Mouse (Mus musculus): ENCODE data around the gene Sh3bp1.
A peak's percentile ranks its signal among the peaks of the same experiment; 100 is the strongest.

The Sh3bp1 gene

DNA sequence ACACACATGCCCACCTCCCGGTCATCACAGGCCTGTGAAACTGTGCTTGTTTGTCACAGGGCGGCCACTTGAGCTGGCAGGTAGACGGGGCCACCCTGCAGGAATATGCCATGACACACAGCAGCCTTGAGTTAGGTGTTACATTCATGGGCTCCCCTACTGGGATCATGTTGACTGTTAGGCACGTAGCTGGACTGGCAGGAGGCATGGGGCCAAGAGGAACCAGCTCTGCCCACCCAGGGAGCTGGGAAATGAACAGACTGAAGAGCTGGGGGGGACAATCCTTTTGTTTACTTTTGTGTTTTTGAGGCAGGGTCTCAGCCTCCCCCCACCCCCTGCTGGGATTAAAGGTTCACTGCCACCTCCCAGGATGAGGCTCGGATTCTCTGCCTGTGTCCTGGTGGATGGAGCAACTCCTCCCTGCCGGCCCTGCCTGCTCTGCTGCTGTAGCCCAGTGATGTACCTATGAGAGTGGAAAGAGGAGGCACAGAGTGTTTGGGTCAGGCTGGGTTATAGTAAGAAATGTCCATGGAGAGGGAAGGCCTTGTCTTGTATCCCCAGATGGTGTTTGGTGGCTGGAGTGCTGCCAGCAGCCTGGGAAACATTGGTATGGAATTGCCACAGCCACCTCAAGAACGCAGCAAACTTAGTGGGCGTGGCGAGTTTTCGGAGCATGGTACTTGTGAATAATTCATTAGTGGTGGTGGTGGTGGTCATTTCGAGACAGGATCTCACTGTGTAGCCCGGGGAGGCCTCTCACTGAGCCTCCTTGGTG, 16.7 kb downstream of the Sh3bp1 start:
- no peak for DNase-seq

DNA sequence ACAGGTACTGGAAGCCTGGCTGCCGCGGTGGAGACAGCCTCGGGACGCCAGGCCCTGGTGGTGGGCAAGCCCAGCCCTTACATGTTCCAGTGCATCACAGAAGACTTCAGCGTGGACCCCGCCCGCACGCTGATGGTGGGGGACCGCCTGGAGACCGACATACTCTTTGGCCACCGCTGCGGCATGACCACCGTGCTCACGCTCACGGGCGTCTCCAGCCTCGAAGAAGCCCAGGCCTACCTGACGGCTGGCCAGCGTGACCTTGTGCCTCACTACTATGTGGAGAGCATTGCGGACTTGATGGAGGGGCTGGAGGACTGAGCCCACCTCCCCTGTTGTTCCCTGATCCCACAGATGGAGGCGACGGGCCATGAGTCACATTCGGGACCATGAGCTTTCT, 18.6 kb downstream of the Sh3bp1 start:
- DNase-seq = no peak

DNA sequence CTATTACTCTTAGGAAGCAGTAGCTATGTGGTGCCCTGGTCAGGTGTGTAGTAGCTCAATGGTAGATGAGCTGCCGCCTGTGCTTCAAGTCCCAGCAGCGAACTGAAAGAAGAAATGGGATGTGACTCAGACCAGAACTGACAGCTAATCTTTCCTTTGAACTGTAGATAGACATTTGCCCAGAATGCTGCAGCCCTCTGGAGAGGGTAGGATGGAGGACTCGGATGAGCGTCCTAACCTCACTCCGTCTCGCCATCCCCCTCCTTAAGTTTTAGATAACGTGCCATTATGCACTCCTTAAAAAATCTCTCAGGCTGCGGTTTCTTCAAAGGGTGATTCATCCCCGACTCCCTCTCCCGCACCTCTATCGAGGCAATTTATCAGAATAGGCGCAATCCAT, 20.3 kb downstream of the Sh3bp1 start:
- DNase-seq = no peak

DNA sequence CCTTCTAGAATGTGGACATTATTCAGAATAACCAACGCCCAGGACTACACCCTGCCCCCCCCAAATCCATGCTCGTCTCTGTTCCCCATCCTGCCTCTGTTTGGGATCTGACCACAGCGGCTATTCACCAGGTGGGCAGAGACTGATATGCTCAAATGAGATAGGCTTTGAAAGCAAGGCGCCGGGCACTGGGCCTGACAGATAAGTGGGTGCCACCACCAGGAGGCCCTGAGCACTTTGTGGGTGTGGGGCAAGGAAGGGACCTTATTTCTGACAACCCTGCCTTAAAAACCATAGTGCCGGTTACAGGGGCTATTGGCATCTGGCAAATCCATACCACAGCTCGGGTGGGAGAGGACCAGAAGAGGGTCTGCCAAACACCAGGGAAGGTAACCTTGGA, 23.1 kb downstream of the Sh3bp1 start:
- peak; percentile 57 for DNase-seq

DNA sequence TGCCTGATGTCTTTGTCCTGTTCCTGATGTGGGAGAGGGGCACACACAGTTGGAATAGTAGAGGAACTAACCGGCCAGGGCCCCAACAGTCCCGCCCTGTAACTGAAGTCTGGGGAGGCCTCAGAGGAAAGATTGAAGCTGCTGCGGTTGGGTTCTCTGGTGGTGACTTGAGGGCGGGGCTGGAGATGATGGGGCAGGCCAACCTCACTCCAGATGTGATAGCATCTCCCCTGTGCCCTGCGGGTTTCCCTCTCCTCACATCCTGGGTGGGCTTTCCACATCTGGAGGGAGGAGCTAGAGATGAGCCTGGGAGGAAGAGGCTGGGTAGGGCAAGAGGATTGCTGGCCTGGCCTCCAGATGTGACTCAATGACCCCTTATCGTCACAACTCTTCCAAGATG, 24.0 kb downstream of the Sh3bp1 start:
- peak; percentile 78 for DNase-seq

DNA sequence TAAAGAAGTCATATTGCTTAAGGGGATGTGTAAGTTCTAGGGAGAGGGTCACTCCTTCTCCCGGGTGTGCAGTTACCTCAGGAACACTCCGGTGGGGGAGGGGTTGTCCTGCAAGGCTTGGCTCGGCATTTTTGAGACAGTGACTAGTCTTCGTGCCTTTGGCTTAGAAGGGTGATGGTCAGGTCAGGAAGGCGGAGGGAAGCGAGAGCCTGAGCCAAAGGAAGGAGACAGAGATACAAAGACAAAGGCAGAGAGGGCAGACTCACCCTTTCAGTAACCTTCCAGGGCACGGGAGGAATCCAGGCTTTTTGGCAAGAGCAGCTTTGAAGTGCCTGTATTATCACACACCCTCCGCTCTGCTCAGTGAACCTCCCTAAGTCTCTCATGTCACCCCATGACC, 25.6 kb downstream of the Sh3bp1 start:
- no peak for DNase-seq

DNA sequence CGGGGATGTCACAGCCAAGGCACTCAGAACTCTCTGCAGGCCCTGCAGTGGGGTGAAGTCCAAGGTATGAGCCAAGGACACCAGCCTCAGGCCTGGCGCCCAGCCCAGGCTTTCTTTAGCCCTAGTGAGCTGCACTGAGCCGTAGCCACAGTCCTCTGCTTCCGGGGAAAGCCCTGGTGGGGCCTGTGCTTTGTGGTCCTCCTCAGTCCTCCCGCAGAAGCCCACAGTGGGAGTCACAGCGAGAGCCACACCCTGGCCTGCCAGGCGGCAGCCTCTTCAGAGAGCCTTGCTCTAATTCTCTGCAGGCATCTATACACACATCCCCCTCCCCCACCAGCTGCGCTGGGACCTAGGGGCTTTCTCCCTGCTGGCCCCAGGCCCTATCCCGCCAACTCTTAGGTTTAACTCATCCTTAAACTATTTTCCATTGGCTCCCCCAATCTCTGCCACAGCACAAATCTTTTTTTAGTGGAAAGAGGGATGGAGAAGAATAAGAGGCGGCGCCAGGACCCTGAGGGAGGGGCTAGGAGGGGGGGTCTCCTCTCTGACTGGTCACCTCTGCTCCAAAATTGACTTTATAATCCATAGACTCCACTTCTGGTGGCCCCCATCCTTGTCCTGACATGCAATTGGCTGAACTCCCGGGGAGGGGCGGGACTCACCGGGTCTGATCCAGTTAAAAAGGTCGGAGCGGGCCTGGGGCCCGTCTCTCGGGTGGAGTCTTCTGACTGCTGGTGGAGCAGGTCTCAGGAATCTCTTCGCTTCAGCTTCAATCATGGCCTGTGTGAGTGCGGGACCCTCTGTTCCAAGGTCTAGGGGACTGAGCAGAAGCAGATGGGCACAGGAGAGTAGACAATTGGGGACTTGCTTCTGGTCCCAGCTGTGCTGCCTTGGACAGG, 26.7 kb downstream of the Sh3bp1 start, which contains the start of gene Lgals1:
TSS of gene Lgals1 (plus strand) at position 705 of the 899 bp plus-strand sequence.
- peak; percentile 82 for DNase-seq

DNA sequence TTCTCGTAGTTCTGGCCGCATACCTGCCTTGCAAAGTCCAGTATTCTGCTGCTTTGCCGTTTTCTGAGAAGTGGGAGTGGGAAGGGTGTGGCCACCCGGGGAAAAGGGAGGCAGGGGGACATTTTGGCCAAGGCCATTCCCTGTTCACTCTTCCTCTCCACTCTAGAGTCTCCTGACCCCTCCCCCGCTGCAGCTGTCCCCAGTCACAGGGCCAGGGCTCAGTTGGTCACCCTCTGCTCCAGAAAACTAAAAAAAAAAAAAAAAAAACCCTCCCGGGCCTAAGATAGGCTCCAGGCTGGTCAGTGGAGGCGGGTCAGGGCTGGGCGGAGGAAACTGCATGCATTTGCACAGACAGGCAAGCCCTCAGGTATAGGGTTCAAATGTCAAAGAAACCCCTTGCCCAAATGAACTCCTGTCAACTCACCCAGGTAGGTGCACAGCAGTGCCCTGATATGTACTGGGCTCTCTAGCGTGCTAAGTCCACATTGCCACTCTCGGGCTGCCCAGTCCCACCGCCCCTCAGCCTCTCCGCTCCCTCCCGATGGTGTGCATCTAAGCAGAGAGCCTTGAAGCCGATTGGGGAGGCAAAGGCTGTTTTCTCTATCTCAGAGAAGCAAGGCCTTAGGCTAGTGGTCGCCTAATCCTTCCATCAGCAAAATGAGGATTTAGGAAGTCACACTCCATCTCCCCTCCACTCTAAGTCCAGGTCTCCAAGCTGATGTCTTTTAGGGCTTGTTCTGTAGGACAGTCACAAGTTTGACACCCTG, 27.6 kb downstream of the Sh3bp1 start:
- peak; percentile 65 for DNase-seq

DNA sequence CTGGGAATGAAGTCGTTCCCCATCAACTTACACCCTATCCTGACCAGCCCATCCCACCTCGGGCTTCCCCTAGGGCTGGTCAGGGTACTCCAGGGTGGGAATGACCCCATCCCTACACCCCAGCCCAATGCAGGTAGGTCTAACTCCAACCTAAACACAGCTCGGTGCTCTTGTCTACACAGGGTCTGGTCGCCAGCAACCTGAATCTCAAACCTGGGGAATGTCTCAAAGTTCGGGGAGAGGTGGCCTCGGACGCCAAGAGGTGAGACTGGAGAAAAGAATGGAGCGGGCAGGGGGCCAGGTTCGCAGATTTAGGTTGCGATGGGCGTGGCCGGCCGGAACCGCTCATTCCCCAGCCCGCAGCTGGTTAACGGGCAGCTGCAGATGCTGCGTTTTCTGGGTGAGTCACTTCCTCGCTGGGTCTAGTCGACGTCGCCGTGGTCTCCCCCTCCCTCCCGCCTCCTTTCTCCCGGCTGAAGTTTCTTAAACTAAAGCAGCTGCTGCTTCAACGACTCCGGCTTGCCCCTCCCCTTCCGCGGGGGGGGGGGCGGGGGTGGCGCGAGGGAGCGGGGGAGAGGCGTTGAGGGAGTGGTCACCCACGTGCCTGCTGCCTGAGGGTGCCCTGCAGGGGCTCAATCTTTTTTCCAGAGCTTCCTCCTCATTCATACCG, 28.4 kb downstream of the Sh3bp1 start:
- DNase-seq = peak; percentile 88

DNA sequence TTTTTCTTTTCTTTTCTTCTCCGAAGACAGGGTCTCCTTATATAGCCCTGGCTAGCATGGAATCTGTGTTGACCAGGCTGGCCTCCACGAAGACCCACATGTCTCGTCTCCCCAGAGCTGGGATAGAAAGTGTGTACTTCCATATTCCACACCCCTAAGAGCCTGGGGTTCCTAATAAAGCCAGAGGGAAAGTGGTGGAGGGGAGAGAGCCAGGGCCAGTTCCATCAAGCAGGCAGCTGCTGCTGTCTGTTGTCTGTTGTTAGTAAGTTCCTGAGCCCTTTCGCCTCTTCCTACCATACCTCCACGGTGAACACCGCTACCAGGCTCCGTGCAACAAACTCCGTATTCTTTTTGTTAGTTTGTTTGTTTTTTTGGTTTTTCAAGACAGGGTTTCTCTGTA, 29.0 kb downstream of the Sh3bp1 start:
- no peak for DNase-seq

DNA sequence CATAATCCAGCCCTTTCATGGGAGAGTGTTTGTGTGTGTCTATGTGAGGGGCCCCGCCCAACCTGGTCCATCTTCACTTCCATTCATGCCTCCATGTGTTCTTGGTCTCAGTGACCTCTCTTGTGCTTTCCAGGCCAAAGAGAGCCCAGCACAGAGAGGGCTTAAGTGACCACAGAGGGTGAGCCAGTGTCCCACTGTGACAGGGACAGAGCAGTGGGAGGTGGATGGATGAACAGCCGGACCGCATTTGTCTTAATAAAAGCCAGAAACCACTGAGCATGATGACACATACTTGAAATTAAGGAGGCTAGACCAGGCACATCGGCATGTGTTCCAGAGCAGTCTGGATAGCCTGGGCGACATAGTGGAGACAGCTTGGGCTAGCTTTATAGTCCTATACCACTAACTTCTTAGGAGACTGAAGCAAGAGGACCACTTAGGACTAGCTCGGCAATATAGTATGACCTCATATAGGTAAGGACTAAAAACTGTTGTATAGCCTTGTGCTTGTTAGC, 30.7 kb downstream of the Sh3bp1 start:
- DNase-seq = no peak

DNA sequence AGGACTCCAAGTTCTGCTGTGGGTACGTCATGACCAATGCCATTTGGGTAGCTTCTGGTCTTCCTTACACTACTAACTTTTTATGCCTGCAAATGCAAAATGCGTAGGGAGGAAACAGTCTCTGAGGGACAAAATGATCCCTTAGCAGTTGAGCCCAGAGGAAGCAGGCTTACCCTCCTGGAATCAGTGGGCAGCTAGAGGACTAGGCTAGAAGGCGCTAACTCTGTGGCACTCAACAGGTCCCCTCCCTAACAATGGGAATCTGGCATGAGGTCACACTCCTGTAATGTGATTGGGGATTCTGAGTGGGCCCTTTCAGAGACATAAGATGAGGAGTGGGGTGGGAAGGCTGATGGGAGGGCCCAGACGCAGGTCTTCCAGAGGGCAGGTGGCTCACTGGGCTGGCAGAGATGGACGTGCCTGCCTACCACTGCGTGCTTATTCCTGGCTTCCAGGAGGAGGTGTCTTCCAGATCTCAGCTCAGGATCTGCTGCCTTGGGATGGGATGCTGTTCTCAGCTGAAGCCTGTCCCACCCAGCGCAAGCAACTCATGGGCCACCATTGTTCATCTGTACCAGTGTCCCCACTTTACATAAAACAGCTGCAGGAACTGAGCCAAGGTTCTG, 31.3 kb downstream of the Sh3bp1 start:
- DNase-seq = no peak

DNA sequence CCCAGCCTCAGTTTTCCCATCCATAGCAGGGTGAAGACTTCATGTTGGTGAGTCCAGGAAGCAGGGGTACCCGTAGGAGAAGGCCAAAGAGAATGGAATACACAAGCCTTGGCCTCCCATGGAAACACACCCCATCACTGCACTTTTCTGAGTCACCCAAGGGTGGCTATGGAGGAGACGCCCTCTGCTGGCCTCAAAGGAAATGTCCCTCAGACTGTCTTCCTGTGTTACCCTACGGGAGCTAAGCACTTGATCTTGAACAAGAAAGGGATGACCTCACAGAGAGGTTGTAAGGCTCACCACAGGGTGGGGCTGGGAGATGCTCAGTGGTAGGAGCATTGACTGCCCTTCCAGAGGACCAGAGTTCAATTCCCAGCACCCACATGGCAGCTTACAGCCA, 32.0 kb downstream of the Sh3bp1 start:
- peak; percentile 80 for DNase-seq

DNA sequence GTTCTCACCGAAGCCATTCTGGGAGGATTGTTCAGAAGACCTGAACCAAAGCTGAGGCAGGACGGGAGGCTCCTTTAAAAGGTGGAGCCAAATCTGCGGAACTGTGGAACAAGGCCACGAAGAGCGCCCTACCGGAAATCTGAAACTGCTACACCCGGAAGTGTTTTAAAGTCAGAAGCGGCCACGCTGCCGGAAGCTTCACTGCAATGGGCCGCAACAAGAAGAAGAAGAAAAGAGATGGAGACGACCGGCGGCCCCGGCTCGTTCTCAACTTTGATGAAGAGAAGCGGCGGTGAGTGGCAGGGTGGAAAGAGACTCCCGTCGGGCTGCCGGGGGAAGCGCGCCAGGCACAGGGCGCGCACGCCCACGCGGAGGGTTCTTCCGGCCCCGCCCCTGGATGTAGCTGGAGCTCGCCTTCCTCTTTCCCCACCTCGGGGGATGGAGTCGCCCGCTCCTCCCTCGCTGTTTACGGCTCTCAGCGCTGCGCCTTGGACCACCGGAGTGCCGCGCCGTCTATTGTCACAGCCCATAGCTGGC, 35.3 kb downstream of the Sh3bp1 start, which contains the start of gene Nol12:
TSS of gene Nol12 (plus strand) at position 150 of the 537 bp plus-strand sequence.
- DNase-seq = peak; percentile 85

DNA sequence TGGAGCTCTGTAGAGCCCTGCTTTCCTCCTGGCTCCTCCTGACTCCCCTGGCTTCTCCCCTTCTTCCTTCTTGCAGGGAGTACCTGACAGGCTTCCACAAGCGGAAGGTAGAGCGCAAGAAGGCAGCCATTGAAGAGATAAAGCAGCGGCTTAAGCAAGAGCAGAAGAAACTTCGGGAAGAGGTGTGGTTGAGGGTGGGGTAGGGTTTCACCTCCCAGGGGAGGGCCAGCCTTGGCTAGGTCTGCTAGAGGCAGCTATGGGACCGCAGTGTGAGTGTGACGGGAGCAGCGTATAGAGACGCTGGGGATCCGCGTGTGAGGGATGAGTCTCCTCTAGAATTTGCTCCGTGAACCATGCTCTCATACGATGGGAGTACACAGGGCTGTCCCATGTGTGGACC, 36.8 kb downstream of the Sh3bp1 start:
- no peak for DNase-seq

DNA sequence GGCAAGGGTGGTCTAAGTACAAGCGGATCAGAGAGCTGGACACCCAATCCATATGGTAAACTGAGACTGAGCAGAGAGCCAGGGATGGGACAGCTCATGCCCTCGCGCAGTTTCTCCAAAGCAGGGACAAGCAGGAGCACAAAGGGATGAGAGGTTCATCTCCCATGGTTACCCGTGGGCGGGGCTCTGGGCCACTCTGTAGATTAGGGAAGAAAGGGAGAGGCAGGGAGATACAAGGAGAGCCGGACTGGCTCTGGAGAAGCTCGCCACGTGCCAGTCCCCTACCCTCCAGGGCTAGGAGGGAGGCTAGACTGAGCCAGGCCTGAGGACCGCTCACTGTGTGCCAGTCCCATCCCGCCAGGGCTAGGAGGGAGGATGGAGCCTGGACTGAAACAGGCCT, 37.7 kb downstream of the Sh3bp1 start:
- DNase-seq = no peak

DNA sequence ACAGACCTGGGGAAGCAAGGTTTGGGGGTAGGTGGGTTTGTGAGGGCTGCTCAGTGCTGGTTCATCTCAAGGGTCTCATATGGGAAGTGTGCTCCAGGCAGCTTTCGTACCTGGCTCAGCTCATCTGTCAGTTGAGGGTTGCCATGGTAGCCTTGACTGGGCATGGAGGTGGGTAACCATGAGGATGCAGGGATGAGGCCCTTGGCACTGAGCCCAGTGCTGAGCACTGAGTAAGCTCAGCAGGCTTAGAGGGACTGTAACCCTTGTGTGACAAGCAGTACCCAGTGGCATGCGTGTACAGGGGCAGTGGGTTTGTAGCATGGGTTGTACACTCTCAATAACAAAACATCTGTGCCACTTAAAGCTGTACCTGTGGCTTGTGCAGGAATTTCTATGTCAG, 38.4 kb downstream of the Sh3bp1 start:
- no peak for DNase-seq

DNA sequence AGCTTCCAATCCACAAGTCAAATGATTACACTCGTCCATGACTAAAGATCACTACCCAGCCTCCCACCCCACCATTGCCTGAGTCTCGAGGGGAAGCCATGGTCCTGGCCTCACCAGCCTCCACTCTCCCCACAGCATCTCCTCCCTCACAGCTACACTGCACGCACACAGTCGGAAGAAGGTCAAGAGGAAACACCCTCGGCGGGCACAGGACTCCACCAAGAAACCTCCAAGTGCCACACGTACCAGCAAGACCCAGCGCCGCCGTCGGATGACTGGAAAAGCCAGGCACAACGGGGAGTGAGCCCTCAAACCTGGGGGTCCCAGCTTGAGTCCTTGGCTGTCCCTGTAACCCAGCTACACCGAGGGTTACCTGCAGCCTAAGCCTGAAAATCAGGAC, 40.8 kb downstream of the Sh3bp1 start:
- DNase-seq = no peak

DNA sequence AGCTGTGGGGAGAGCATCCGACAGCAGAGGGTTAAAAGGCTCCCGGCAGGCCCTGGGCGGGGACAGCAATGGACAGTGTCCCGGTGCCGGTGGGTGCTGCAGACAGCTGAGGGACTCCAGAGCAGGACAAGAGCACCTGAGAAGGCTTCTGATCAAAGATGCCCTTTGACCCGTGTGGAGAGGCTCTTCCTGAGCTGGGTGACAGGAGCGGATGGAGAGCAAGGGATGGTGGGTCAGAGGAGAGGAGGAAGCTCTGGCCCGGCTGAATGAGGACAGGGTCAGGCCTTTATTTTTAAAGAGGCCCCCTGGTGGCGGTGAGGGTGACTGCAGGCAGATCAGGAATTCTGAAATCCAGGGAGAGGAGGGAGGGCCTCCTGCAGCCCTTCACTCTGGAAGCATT, 43.1 kb downstream of the Sh3bp1 start:
- DNase-seq = peak; percentile 70

DNA sequence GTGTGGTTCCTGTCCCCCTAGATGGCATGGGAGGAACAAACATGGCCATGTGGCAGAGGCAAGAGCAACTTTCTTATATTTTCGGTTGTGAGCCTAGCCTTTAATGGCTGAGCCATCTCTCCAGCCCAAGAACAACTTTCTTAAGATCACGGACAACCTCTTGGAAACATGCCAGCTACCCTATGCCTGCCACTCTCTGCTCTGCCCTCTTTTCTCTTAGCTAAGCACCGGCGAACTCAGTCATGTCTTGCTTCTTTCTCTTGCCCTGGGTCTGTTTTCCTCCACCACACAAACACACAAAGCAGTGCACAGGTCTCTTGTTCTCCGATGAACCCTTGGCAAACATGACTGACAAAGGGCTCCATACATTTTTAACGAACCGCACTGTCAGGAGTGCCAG, 46.7 kb downstream of the Sh3bp1 start:
- no peak for DNase-seq

DNA sequence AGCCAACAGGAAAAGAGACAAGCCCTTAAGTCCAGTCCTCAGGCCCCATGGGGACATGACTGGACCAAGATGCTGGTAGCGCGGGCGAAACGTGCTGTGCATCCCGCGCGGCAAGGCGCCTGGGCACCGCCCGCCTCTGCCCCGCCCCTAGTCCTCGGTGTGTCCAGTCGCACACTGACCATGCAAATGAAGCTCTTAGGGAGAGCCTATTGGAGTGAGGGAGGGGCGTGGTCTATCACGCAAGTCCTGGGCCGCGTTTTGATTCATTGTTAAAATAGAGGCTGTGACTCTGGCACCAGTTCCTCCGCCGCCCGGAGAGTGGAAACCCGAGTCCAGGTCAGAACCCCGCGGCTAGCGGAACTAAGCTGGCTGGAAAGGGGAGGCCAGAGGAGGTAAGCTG, 48.1 kb downstream of the Sh3bp1 start, which contains the start of gene Triobp:
TSS of gene Triobp (plus strand) at position 68 of the 400 bp plus-strand sequence.
- no peak for DNase-seq

Data from thymus, postnatal 4 days (tissue).